Mouse (Mus musculus) hindbrain, embryonic 15.5 days (tissue): ENCODE measurements around the gene Upb1. TPM values are rescaled to one million over a fixed set of nuclear protein-coding genes. Genes with fewer than 3 reads are reported as not detected.

Experiments
- ATAC-seq: fragments of 200-750 bp; cut with Nextera tagmentation; 2 replicates; pipeline ENCODE4 v1.8.0; 2017; ENCODE audit warnings: low read depth, moderate number of reproducible peaks, moderate TSS enrichment; ENCODE audit not compliant: low FRiP score
- H3K27ac ChIP-seq: fragments of 300-500 bp; sonication (generic); replicated peaks from 2 replicates; pipeline ENCODE4 v1.5.1; 2015; ENCODE audit warnings: mild to moderate bottlenecking, inconsistent platforms
- H3K27me3 ChIP-seq: fragments of 300-500 bp; sonication (generic); 2 replicates; pipeline ENCODE4 v1.6.1; 2015; ENCODE audit warnings: control low read depth, inconsistent platforms
- H3K36me3 ChIP-seq: fragments of 300-500 bp; sonication (generic); 2 replicates; pipeline ENCODE4 v1.6.1; 2015; ENCODE audit warnings: control low read depth, inconsistent platforms
- H3K4me1 ChIP-seq: fragments of 300-500 bp; sonication (generic); replicated peaks from 2 replicates; pipeline ENCODE4 v1.6.1; 2015; ENCODE audit warnings: control low read depth, inconsistent platforms
- H3K4me2 ChIP-seq: fragments of 300-500 bp; sonication (generic); 2 replicates; pipeline ENCODE4 v1.6.1; 2015; ENCODE audit warnings: moderate library complexity, mild to moderate bottlenecking, inconsistent platforms
- H3K4me3 ChIP-seq: fragments of 300-500 bp; sonication (generic); 2 replicates; pipeline ENCODE4 v1.5.1; 2015; ENCODE audit warnings: mild to moderate bottlenecking, inconsistent platforms
- H3K9ac ChIP-seq: fragments of 300-500 bp; sonication (generic); 2 replicates; pipeline ENCODE4 v1.6.1; 2015; ENCODE audit warnings: inconsistent platforms
- H3K9me3 ChIP-seq: fragments of 300-500 bp; sonication (generic); 2 replicates; pipeline ENCODE4 v1.6.1; 2016; ENCODE audit warnings: control low read depth, inconsistent platforms
- WGBS: fragments of 180-500 bp; shearing (Covaris S2); methylation state at CpG from one replicate; pipeline ENCODE4 v1.1.7; 2015; 5-methylcytosine and 5-hydroxymethylcytosine counted together
- polyA plus RNA-seq: library from polyadenylated mRNA; unstranded; fragments of >200 nt; fragmentation: Nextera tagmentation; extraction: Ambion mirVana; gene quantifications from 2 replicates; pipeline ENCODE4 v1.2.1, GENCODE M21; 2015

Upb1 gene
- polyA plus RNA-seq, 1 experiment from 2014 or later, result 0.49 TPM

DNA sequence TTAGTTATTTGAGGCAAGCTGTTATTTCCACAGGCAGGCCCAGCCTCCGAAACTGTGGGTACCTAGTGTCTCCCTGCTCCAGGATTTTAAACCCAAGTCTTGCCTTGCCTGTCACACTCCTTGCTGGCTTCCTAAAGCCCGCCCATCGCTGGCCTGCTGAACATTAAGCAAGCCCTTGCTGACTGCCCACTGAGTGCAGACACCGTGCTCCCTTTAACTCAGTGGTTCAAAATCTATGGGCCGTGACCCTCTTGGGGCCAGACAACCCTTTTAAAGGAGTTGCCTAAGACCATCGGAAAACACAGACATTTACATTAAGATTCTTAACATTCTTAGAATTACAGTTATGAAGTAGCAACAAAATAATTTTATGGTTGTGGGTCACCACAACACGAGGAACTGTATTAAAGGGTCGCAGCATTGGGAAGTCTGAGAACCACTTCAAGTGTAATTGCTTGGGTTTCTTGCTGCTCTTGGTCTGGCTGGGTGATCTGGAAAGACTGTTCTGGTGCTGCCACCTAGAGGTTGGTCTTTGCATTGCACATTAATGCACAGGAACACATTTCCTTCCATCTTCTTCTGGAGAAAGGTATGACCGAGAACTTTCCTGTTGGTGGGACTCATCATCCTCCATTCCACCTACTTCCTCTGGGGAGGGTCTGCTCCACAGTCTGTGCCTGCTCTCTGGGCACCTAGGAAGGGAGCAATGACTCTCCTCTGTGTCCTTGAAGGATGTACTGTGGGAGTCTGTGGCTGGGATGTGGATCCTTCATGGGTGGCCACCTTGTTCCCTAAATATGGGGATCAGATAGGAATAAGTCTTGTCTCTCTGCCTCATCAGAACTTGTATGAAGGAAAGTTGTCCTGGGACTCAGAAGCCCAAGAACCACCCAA is 85.4 kb downstream of the Upb1 start:
- peak; percentile 66; the same call in 1 of the 2 replicates for ATAC-seq
- Histone ChIP-seq H3K4me3 (no peak overlapping the region), H3K9ac (no peak overlapping the region), H3K27me3 (no peaks in the 10 kb centered on the region), H3K4me2 (no peak overlapping the region), H3K36me3 (no peaks in the 10 kb centered on the region), H3K9me3 (no peaks in the 10 kb centered on the region), H3K4me1 (no peaks in the 10 kb centered on the region), H3K27ac (no peak overlapping the region)
- 53% methylated on average over 9 of the region's 9 CpGs for WGBS

DNA sequence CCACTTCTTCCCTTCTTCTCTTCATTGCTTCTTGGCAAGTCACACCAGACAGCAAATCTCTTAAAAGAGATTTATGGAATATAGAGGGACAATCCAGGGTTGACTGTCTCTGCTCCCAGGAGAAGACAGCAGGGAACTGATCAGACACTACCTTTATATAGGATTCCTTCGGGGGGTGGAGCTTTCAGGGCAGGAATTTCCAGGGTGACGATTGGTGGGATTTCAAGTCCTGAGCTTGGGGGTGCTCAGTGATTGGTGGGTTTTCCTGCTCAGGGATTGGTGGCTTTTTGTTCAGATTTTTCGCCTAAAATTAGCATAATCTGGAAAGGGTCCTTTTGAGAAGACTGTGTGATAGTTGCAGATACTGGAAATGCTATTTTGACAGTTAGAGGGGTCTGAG is 86.2 kb downstream of the Upb1 start:
- no peaks in the 10 kb centered on the region for H3K36me3 ChIP-seq
- H3K9ac ChIP-seq, result no peak overlapping the region
- H3K27ac ChIP-seq, result no peak overlapping the region
- no peaks in the 10 kb centered on the region for H3K4me1 ChIP-seq
- no peak for ATAC-seq
- H3K4me3 ChIP-seq, result no peak overlapping the region
- 73% methylated on average over 3 of the region's 3 CpGs for WGBS
- no peaks in the 10 kb centered on the region for H3K9me3 ChIP-seq
- H3K4me2 ChIP-seq, result no peak overlapping the region
- no peaks in the 10 kb centered on the region for H3K27me3 ChIP-seq

GRCm38 (mm10) chr10:75489522-75489921 is 88.6 kb downstream of the Upb1 start:
- Histone ChIP-seq H3K4me2 (no peak overlapping the region), H3K27ac (no peak overlapping the region), H3K9me3 (no peaks in the 10 kb centered on the region), H3K27me3 (no peaks in the 10 kb centered on the region), H3K36me3 (no peaks in the 10 kb centered on the region), H3K4me3 (no peak overlapping the region), H3K9ac (no peak overlapping the region), H3K4me1 (no peaks in the 10 kb centered on the region)
- WGBS, result 70% methylated on average over 2 of the region's 2 CpGs
- no peak for ATAC-seq

- no peaks in the 10 kb centered on the region for H3K27me3 ChIP-seq
- no peaks in the 10 kb centered on the region for H3K9me3 ChIP-seq
- H3K4me2 ChIP-seq, result no peak overlapping the region
- no peak overlapping the region for H3K27ac ChIP-seq
- no peak overlapping the region for H3K4me3 ChIP-seq
- WGBS, result 87% methylated on average over 2 of the region's 2 CpGs
- no peak for ATAC-seq
- no peaks in the 10 kb centered on the region for H3K36me3 ChIP-seq
- no peaks in the 10 kb centered on the region for H3K4me1 ChIP-seq
- no peak overlapping the region for H3K9ac ChIP-seq
These were observed 89.8 kb downstream of the Upb1 start for GRCm38 (mm10) chr10:75490731-75491130.

Other genes starting within 250 kb of the Upb1 start
- 30.5 and 30.8 TPM in 2 replicates for gene Specc1l, start 189.0 kb upstream of the Upb1 start, polyA plus RNA-seq
- gene Adora2a, start 84.2 kb upstream of the Upb1 start, polyA plus RNA-seq, result 3.5 and 4.1 TPM in 2 replicates
- 127 and 132 TPM in 2 replicates for gene Snrpd3, start 116.4 kb downstream of the Upb1 start, polyA plus RNA-seq
- 20.2 and 20.3 TPM in 2 replicates for gene Gucd1, start 116.9 kb downstream of the Upb1 start, polyA plus RNA-seq
- gene Lrrc75b, start 159.2 kb downstream of the Upb1 start, polyA plus RNA-seq, result 38.7 and 42.4 TPM in 2 replicates
- 1.2 and 1.3 TPM in 2 replicates for gene Ggt1, start 160.5 kb downstream of the Upb1 start, polyA plus RNA-seq
- 2.8 and 4.5 TPM in 2 replicates for gene Ggt5, start 188.2 kb downstream of the Upb1 start, polyA plus RNA-seq
- 7.9 and 8.1 TPM in 2 replicates for gene Susd2, start 242.9 kb downstream of the Upb1 start, polyA plus RNA-seq